Mouse (Mus musculus): Measurements from ENCODE around the gene Kcnd2. TPM values are rescaled to one million over a fixed set of nuclear protein-coding genes. Genes with fewer than 3 reads are reported as not detected.

Gene Kcnd2
- total and polyA plus RNA-seq, 3 experiments: 0.05 TPM; not detected in 2

GRCm38 (mm10) chr6:21722238-21722637 is 506.9 kb downstream of the Kcnd2 start:
- Histone ChIP-seq H3K4me3 (ENCODE audit: low read depth, low read length) (no peak overlapping the region), H3K36me3 (replicated peaks) (no peaks in the 10 kb centered on the region), H3K4me1 (ENCODE audit: insufficient read depth, low read depth, low read length) (no peaks in the 10 kb centered on the region), H3K27me3 (ENCODE audit: insufficient read depth, low read length) (peaks cover 18% of the 10 kb centered on the region), H3K9me3 (replicated peaks) (no peaks in the 10 kb centered on the region)
- no peak for DNase-seq (ENCODE audit: low spot score)
- ATAC-seq (ENCODE audit: extremely low read depth, insufficient number of reproducible peaks, low FRiP score, poor library complexity, severe bottlenecking): no peak
- TF ChIP-seq TAL1 (conservative IDR thresholded peaks at IDR 0.05; ENCODE audit: low read depth, low read length) (no peak), CTCF (IDR thresholded peaks at IDR 0.05; ENCODE audit: low read depth, low read length) (no peak)

- H3K9me3 ChIP-seq (replicated peaks): no peaks in the 10 kb centered on the region
- no peak for TF ChIP-seq GATA2 (IDR thresholded peaks at IDR 0.05; ENCODE audit: borderline replicate concordance, low read depth, low read length)
- no peak for TF ChIP-seq CTCF (IDR thresholded peaks at IDR 0.05; ENCODE audit: low read depth, low read length)
- no peak for TF ChIP-seq TAL1 (conservative IDR thresholded peaks at IDR 0.05; ENCODE audit: low read depth, low read length)
- TF ChIP-seq GATA1 (IDR thresholded peaks at IDR 0.05; ENCODE audit: borderline replicate concordance, low read length): no peak
- TF ChIP-seq POLR2AphosphoS5 (IDR thresholded peaks at IDR 0.05; ENCODE audit: insufficient replicate concordance, low read depth, low read length): no peak
- no peak for DNase-seq (ENCODE audit: low spot score)
- H3K36me3 ChIP-seq (replicated peaks): no peaks in the 10 kb centered on the region
- no peak for ATAC-seq (ENCODE audit: extremely low read depth, insufficient number of reproducible peaks, low FRiP score, poor library complexity, severe bottlenecking)
- H3K27me3 ChIP-seq (ENCODE audit: insufficient read depth, low read length): peaks cover 9% of the 10 kb centered on the region; the same call in 1 of the 2 replicates
- H3K4me1 ChIP-seq (ENCODE audit: insufficient read depth, low read depth, low read length): no peaks in the 10 kb centered on the region
- H3K4me3 ChIP-seq (ENCODE audit: low read depth, low read length): no peak overlapping the region
These were observed 525.3 kb downstream of the Kcnd2 start for GRCm38 (mm10) chr6:21740606-21741005.

GRCm38 (mm10) chr6:21744615-21745266 is 529.4 kb downstream of the Kcnd2 start:
- Histone ChIP-seq H3K4me1 (ENCODE audit: insufficient read depth, low read depth, low read length) (no peaks in the 10 kb centered on the region), H3K27me3 (ENCODE audit: insufficient read depth, low read length) (peaks cover 15% of the 10 kb centered on the region; the same call in 1 of the 2 replicates), H3K36me3 (replicated peaks) (no peaks in the 10 kb centered on the region), H3K9me3 (replicated peaks) (no peaks in the 10 kb centered on the region), H3K4me3 (ENCODE audit: low read depth, low read length) (no peak overlapping the region)
- DNase-seq (ENCODE audit: low spot score) (no peak), ATAC-seq (ENCODE audit: extremely low read depth, insufficient number of reproducible peaks, low FRiP score, poor library complexity, severe bottlenecking) (no peak)
- TF ChIP-seq POLR2AphosphoS5 (IDR thresholded peaks at IDR 0.05; ENCODE audit: insufficient replicate concordance, low read depth, low read length): no peak
- no peak for TF ChIP-seq GATA1 (IDR thresholded peaks at IDR 0.05; ENCODE audit: borderline replicate concordance, low read length)
- TF ChIP-seq TAL1 (conservative IDR thresholded peaks at IDR 0.05; ENCODE audit: low read depth, low read length): no peak
- TF ChIP-seq GATA2 (IDR thresholded peaks at IDR 0.05; ENCODE audit: borderline replicate concordance, low read depth, low read length): no peak
- TF ChIP-seq CTCF (IDR thresholded peaks at IDR 0.05; ENCODE audit: low read depth, low read length): no peak

- ATAC-seq (ENCODE audit: extremely low read depth, insufficient number of reproducible peaks, low FRiP score, poor library complexity, severe bottlenecking) (no peak), DNase-seq (ENCODE audit: low spot score) (no peak)
- H3K4me1 ChIP-seq (ENCODE audit: insufficient read depth, low read depth, low read length): no peaks in the 10 kb centered on the region
- no peak for TF ChIP-seq POLR2AphosphoS5 (IDR thresholded peaks at IDR 0.05; ENCODE audit: insufficient replicate concordance, low read depth, low read length)
- no peak for TF ChIP-seq CTCF (IDR thresholded peaks at IDR 0.05; ENCODE audit: low read depth, low read length)
- TF ChIP-seq GATA1 (IDR thresholded peaks at IDR 0.05; ENCODE audit: borderline replicate concordance, low read length): no peak
- TF ChIP-seq TAL1 (conservative IDR thresholded peaks at IDR 0.05; ENCODE audit: low read depth, low read length): no peak
- no peak for TF ChIP-seq GATA2 (IDR thresholded peaks at IDR 0.05; ENCODE audit: borderline replicate concordance, low read depth, low read length)
- peaks cover 15% of the 10 kb centered on the region; the same call in 1 of the 2 replicates for H3K27me3 ChIP-seq (ENCODE audit: insufficient read depth, low read length)
- no peaks in the 10 kb centered on the region for H3K9me3 ChIP-seq (replicated peaks)
- no peak overlapping the region for H3K4me3 ChIP-seq (ENCODE audit: low read depth, low read length)
- no peaks in the 10 kb centered on the region for H3K36me3 ChIP-seq (replicated peaks)
These were observed 532.2 kb downstream of the Kcnd2 start for GRCm38 (mm10) chr6:21747536-21747935.

- ATAC-seq (ENCODE audit: extremely low read depth, insufficient number of reproducible peaks, low FRiP score, poor library complexity, severe bottlenecking) (no peak), DNase-seq (ENCODE audit: low spot score) (no peak)
- Histone ChIP-seq H3K9me3 (replicated peaks) (no peaks in the 10 kb centered on the region), H3K4me3 (ENCODE audit: low read depth, low read length) (no peak overlapping the region), H3K27me3 (ENCODE audit: insufficient read depth, low read length) (peaks cover 8% of the 10 kb centered on the region; the same call in 1 of the 2 replicates), H3K36me3 (replicated peaks) (no peaks in the 10 kb centered on the region), H3K4me1 (ENCODE audit: insufficient read depth, low read depth, low read length) (no peaks in the 10 kb centered on the region)
- no peak for TF ChIP-seq TAL1 (conservative IDR thresholded peaks at IDR 0.05; ENCODE audit: low read depth, low read length)
- no peak for TF ChIP-seq GATA1 (IDR thresholded peaks at IDR 0.05; ENCODE audit: borderline replicate concordance, low read length)
- TF ChIP-seq GATA2 (IDR thresholded peaks at IDR 0.05; ENCODE audit: borderline replicate concordance, low read depth, low read length): no peak
- no peak for TF ChIP-seq CTCF (IDR thresholded peaks at IDR 0.05; ENCODE audit: low read depth, low read length)
- no peak for TF ChIP-seq POLR2AphosphoS5 (IDR thresholded peaks at IDR 0.05; ENCODE audit: insufficient replicate concordance, low read depth, low read length)
These were observed 552.5 kb downstream of the Kcnd2 start for GRCm38 (mm10) chr6:21767787-21768221.

GRCm38 (mm10) chr6:21768745-21769446 is 553.6 kb downstream of the Kcnd2 start:
- ATAC-seq (ENCODE audit: extremely low read depth, insufficient number of reproducible peaks, low FRiP score, poor library complexity, severe bottlenecking) (no peak), DNase-seq (ENCODE audit: low spot score) (no peak)
- Histone ChIP-seq H3K36me3 (replicated peaks) (no peaks in the 10 kb centered on the region), H3K27me3 (ENCODE audit: insufficient read depth, low read length) (peaks cover 8% of the 10 kb centered on the region; the same call in 1 of the 2 replicates), H3K4me1 (ENCODE audit: insufficient read depth, low read depth, low read length) (no peaks in the 10 kb centered on the region), H3K9me3 (replicated peaks) (no peaks in the 10 kb centered on the region), H3K4me3 (ENCODE audit: low read depth, low read length) (no peak overlapping the region)
- no peak for TF ChIP-seq POLR2AphosphoS5 (IDR thresholded peaks at IDR 0.05; ENCODE audit: insufficient replicate concordance, low read depth, low read length)
- TF ChIP-seq GATA2 (IDR thresholded peaks at IDR 0.05; ENCODE audit: borderline replicate concordance, low read depth, low read length): no peak
- no peak for TF ChIP-seq GATA1 (IDR thresholded peaks at IDR 0.05; ENCODE audit: borderline replicate concordance, low read length)
- TF ChIP-seq TAL1 (conservative IDR thresholded peaks at IDR 0.05; ENCODE audit: low read depth, low read length): no peak
- no peak for TF ChIP-seq CTCF (IDR thresholded peaks at IDR 0.05; ENCODE audit: low read depth, low read length)

Data from G1E (cell line).